Mouse (Mus musculus) thymus, adult 2 months (tissue): ENCODE data around the gene Olfr281.

Experiments used
- CTCF ChIP-seq: fragments of 200-500 bp; IDR thresholded peaks from 2 replicates; pipeline ENCODE4 v1.5.1; 2012; ENCODE audit warnings: mild to moderate bottlenecking, control low read depth, low read length, moderate library complexity, borderline replicate concordance; ENCODE audit not compliant: control insufficient read depth, poor library complexity, insufficient read depth; ENCODE audit errors: extremely low read depth
- POLR2A ChIP-seq: fragments of 200-500 bp; IDR thresholded peaks from 2 replicates; pipeline ENCODE4 v1.6.1; 2012; ENCODE audit warnings: mild to moderate bottlenecking, low read length, control low read depth, moderate library complexity; ENCODE audit not compliant: control insufficient read depth, poor library complexity, insufficient read depth; ENCODE audit errors: extremely low read depth

DNA sequence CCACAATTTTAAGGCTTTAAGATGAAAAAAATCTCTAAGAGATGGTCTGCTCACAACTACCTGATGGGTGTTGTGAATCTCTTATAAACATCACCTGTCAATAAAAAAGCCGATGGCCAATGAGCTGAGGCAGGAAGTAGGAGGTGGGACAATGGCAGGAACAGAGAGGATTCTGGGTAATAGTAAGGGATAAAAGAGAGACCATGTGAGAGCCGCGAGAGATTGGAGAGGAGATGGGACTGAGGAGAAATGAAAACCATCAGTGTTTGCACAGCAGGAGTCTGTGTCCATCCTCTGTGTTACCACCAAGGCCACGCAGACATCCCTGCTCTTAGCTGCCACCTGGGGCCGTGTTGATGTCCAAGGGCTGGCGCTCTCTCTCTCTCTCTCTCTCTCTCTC is 54.9 kb downstream of the Olfr281 start:
- TF ChIP-seq CTCF (no peak), POLR2A (no peak)
